Mouse (Mus musculus): Measurements from ENCODE around the gene Cdiptos. TPM values are rescaled to one million over a fixed set of nuclear protein-coding genes. Genes with fewer than 3 reads are reported as not detected.
A peak's percentile ranks its signal among the peaks of the same experiment; 100 is the strongest.

Gene Cdiptos
- total RNA-seq, 1 experiment from 2014 or later: 2.2 TPM

DNA sequence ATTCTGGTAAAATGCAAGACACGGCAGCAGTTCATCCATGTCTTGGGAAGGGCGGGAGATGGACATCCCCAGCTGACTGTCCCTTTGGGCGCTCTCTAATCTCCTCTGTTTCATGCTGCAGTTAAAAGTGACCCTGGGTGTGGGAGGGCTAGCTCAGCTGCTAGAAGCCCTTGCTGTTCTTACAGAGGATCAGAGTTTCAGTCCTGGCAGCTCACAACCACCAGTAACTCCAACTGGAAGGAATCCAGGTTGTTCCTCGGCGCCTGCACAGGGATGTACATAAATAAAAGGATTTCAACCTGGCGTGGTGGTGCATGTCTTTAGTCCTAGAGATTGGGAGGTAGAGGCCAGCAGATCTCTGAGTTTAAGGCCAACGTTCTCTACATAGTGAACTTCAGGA is 7.2 kb upstream of the Cdiptos start:
- no peak for ATAC-seq (ENCODE audit: extremely low read depth, insufficient number of reproducible peaks, low FRiP score, poor library complexity, severe bottlenecking)

GRCm38 (mm10) chr7:126982054-126982453 is 6.2 kb upstream of the Cdiptos start:
- no peak for ATAC-seq (ENCODE audit: extremely low read depth, insufficient number of reproducible peaks, low FRiP score, poor library complexity, severe bottlenecking)

DNA sequence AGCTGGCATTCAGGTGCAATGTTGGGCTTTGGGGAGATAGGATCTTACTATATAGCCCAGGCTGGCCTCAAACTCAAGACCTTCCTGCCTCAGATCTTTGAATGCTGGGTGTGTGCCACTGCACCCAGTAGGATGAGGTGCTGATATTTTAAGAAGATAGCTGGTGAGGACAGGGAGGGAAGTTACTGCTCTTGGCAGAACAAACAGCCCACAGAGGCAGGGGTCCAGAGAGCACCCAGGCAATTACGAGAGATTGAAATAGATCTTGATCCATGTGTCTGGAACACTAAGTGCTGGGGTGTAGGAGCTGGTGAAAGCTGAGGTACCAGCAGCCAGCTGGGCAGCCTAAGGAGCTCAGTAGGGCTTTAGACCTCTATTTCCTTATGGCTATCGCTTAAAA is 5.7 kb upstream of the Cdiptos start:
- ATAC-seq (ENCODE audit: extremely low read depth, insufficient number of reproducible peaks, low FRiP score, poor library complexity, severe bottlenecking): no peak

DNA sequence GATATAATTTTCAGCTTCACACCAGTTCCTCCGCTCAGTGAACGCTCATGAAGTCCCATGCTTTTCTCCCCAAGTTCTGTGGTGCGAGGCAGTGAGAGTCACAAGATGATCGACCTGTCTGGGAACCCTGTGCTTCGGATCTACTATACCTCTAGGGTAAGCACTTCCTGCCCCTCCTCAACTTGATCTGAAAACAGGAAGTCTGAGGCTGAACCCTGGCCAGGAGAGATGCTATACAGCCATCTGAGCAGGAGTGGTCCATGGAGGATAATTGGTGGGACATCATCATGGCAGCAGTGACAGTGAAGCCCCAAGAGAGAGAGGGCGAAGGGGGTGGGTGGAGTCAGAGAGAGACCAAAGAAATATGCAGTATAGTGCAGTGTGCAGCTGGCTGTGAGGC is 2.9 kb upstream of the Cdiptos start:
- ATAC-seq (ENCODE audit: extremely low read depth, insufficient number of reproducible peaks, low FRiP score, poor library complexity, severe bottlenecking): no peak

GRCm38 (mm10) chr7:126976878-126977459 is 1.1 kb upstream of the Cdiptos start:
- ATAC-seq (ENCODE audit: extremely low read depth, insufficient number of reproducible peaks, low FRiP score, poor library complexity, severe bottlenecking): no peak

- no peak for ATAC-seq (ENCODE audit: extremely low read depth, insufficient number of reproducible peaks, low FRiP score, poor library complexity, severe bottlenecking)
Observed at GRCm38 (mm10) chr7:126975893-126975949, 177 bp downstream of the Cdiptos start, which contains the start of gene Cdipt. Gene Cdipt, plus strand, starts transcription at chr7:126975914.

DNA sequence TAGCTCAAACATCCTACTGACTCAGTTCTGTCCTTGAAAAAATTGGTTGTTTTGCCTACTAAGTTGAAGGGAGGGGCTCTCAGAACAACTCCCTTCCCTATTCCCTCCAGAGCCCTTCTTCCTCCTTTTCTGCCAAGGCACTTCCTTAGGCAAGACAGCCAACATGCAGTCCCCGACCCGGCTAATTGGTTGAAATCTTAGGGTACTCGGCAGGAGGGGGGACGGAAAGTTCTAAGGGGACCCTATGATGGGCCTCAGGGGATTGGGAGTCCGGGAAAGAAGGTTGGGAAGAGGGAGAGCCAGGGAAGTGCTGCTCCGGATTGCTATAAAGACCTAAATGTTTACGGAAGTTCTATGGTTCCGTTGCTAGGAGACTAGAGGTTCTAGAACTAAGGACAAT is 405 bp downstream of the Cdiptos start:
- ATAC-seq (ENCODE audit: extremely low read depth, insufficient number of reproducible peaks, low FRiP score, poor library complexity, severe bottlenecking): no peak

DNA sequence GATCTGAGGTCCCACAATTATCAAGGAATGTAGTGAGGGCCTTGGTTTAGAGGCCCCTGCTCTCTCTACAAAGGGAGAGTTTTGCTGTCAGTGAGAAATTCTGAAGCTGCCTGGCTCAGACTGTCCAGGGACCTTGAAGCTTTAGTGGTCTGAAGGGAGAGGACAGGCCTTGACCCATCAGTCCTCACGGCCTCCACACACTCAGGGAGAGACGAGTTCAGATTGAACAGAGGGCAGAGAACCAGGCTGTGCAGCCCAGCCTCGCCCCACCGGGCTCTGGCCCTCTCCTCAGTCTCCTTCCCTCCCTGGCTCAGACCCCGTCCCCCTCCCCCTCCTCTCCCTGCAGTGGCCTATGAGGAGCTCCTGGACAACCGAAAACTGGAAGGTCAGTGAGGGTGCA is 8.5 kb downstream of the Cdiptos start:
- no peak for ATAC-seq (ENCODE audit: extremely low read depth, insufficient number of reproducible peaks, low FRiP score, poor library complexity, severe bottlenecking)

DNA sequence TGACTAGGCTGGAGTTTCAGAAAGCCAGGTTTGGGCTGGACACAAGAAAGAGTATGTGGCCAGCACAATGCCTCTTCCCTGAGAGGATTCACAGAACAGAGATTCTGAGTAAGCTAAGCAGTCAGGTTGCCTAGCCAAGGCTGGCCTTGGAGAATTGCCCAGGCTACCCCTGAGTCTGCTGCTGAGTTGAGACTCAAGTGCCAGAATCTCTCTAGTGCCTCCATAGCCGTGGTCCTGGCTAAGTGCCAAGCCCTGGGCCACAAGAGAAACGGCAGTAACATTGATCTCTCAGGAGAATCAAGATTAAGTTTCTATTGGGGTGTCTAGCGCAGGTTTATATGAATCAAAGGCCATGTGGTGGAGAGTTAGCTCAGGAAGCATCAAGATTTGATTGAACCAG is 10.3 kb downstream of the Cdiptos start:
- no peak for ATAC-seq (ENCODE audit: extremely low read depth, insufficient number of reproducible peaks, low FRiP score, poor library complexity, severe bottlenecking)

- ATAC-seq (ENCODE audit: extremely low read depth, insufficient number of reproducible peaks, low FRiP score, poor library complexity, severe bottlenecking): no peak
Observed at GRCm38 (mm10) chr7:126963548-126964286, 12.2 kb downstream of the Cdiptos start.

DNA sequence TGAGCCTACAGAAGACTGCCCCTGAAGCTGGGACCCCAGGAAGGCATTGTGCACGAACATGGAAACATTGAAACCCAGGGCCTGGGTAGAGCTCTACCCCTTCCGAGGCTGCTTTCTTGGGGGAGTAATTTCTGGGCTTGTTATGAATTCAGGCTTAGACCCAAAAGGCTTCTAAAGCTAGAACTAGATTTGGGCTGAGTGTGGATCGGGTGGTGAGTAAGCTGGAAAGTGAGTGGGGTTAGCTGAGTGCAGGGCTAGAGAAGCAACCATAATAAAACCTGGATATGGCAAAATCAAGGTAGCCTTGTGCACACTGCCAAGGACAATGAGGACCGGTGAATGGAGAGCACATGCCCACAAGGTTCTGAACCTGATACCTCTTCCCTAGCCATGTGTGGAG is 13.9 kb downstream of the Cdiptos start:
- no peak for ATAC-seq (ENCODE audit: extremely low read depth, insufficient number of reproducible peaks, low FRiP score, poor library complexity, severe bottlenecking)

- no peak for ATAC-seq (ENCODE audit: extremely low read depth, insufficient number of reproducible peaks, low FRiP score, poor library complexity, severe bottlenecking)
Observed at GRCm38 (mm10) chr7:126961095-126961494, 14.8 kb downstream of the Cdiptos start.

GRCm38 (mm10) chr7:126959780-126960179 is 16.1 kb downstream of the Cdiptos start:
- ATAC-seq (ENCODE audit: extremely low read depth, insufficient number of reproducible peaks, low FRiP score, poor library complexity, severe bottlenecking): no peak

DNA sequence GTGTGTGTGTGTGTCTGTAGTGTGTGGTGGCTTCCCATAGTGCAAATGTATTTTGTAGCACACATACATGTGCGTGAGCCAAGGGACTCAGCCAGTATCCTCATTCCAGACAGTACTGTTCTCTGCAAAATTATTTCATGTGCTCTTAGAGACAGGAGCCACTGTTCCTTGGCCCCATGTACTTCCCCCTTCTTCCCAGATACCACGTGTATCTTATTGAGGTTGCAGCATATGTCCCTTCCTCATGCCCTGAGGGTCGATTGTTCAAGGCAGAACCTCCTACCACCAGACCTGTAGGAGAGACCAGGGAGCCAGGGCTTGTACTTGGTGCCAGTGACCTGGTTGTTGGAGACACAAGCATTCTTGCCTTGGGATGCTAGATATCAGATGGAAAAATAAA is 20.8 kb downstream of the Cdiptos start:
- no peak for ATAC-seq (ENCODE audit: extremely low read depth, insufficient number of reproducible peaks, low FRiP score, poor library complexity, severe bottlenecking)

- ATAC-seq (ENCODE audit: extremely low read depth, insufficient number of reproducible peaks, low FRiP score, poor library complexity, severe bottlenecking): no peak
Observed at GRCm38 (mm10) chr7:126952646-126953045, 23.3 kb downstream of the Cdiptos start.

DNA sequence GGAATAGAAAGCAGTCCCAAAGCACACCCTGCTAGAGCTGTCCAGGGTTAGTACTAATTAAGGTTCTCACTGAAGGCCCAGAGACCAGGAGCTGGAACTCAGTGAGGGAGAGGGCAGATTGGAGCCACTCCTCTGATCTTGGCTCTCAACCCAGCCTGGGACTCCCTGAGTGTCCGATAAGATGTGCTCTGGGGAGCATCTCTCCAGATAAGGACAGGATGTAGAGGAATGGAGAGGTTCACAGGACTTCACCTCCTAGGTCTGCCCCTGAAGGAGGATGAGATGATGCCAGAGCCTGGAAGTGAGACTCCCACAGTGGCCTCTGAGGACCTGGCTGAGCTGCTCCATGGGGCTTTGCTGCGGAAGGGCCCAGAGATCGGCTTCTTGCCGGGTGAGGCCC is 24.2 kb downstream of the Cdiptos start:
- no peak for ATAC-seq (ENCODE audit: extremely low read depth, insufficient number of reproducible peaks, low FRiP score, poor library complexity, severe bottlenecking)

DNA sequence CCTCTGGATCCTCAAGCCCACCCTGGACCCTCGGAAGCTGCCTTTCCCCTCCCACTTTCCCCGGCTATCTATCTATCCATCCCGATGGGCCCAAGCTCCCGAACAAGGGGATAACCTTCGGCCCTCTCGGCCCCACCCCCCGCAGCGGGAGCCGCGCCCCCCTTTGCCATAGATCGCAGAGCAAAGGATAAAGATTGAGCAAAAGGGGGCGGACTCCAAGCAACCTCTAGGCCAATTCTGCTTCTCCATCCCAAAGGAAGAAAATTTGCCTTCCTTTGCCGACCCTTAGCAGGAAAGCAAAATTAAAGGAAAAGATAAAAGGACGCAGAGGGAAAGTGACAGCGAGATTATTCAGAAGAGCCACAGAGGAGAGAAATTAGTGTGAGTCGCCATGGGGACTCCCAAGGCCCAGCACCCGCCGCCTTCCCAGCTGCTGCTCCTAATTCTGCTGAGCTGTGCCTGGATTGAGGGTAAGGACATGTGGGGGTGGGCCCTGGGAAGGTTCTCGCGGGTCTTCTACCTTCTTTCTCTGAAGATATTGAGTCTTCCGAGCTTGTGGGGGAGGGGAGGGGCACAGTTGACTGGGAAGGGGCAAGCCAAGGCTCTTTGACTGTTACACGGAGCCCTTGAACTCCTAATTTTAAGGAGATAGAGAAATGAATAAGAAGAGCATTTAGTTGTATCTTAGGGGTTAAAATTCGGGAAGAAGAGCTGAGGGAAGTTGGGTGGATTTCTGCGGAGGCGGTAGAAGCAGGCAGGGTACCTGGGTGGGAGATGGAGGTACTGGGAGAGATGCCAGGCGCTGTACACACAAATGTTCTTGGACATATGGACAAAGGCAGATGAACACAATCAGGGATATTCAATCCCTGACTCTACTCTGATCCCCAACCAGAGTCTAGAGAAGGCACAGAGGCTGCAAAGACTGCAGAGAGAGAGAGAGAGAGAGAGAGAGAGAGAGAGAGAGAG is 25.0 kb downstream of the Cdiptos start:
- no peak for ATAC-seq (ENCODE audit: extremely low read depth, insufficient number of reproducible peaks, low FRiP score, poor library complexity, severe bottlenecking)

- ATAC-seq (ENCODE audit: extremely low read depth, insufficient number of reproducible peaks, low FRiP score, poor library complexity, severe bottlenecking): peak; percentile 65
Observed at GRCm38 (mm10) chr7:126949793-126950646, 25.9 kb downstream of the Cdiptos start, which contains the start of gene Sez6l2. Gene Sez6l2, plus strand, starts transcription at chr7:126950563.

DNA sequence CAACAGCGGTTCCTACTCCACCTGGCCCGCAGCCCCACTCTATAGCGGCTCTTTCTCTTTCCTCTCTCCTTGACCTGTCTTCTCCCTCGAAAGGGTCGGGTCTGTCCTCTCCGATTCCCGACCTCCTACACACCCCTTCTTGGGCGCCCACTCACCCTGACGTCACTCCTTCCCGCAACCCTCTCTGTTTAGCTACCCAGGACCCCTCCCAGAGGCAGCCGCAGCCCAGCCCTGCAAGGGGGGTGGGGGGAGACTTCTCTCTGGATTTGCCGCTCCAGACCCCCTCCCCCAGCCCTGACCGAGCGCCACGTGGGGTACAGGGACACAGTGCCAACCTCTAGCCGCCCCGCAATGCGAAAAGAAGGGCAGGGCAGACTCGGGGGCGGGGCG is 26.5 kb downstream of the Cdiptos start, which contains the start of gene Asphd1:
Asphd1 (minus strand) TSS at position 180 of the 390 bp plus-strand sequence.
- ATAC-seq (ENCODE audit: extremely low read depth, insufficient number of reproducible peaks, low FRiP score, poor library complexity, severe bottlenecking): no peak

Measured in neutrophil, adult 5-6 weeks (primary cell).